Mouse (Mus musculus) heart, postnatal 0 days (tissue): ENCODE measurements around the gene Mapk1.

Experiments
- CTCF ChIP-seq: IDR thresholded peaks from 2 replicates; pipeline ENCODE4 v1.5.1; 2016; ENCODE audit warnings: antibody characterized with exemption, control low read depth, low read depth
- EP300 ChIP-seq: IDR thresholded peaks from 2 replicates; pipeline ENCODE4 v1.6.1; 2016; ENCODE audit warnings: antibody characterized with exemption, low read depth

DNA sequence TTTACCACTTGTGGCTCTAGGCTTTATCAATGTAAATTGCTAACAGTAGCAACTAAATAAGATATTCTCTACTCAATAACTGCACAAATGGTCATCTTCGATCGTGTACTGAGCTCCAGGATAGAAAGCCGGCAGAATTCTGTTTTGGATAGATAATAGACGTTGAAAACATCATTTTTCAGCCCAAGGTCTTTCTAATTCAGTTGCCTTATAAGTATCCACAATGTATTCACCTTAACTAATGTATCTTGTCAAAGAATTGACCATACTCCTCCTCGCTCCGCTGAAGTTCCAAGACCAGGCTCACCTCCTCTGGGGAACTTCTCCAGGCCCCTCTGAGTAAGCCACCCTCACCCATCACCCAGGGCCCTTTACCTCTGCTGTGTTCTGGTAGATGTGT, 87.5 kb downstream of the Mapk1 start:
- TF ChIP-seq CTCF: no peak
- TF ChIP-seq EP300: no peak
